19 mouse cellular contexts compared by ENCODE assay signal in genomic region chr3:114053501-114053900, GRCm38 (mm10). TPM values are rescaled to one million over a fixed set of nuclear protein-coding genes. Genes with fewer than 3 reads are reported as not detected.
"Had no signal": no experiment of that assay in that cellular context is flagged by ENCODE, and none has a peak within 500 bp of the region (broad histone marks: within the 10 kb centered on the region; RNA-seq: fewer than 3 reads in every experiment).

No protein-coding gene starts in this region.

- DNase-seq: lung, adult 18-20 months; lung, postnatal 14 days; lung, postnatal 36 days; retina, postnatal 1 day; right cerebral cortex, adult 18-20 months; right cerebral cortex, postnatal 25 days; right cerebral cortex, postnatal 4 days; spleen, adult 18-20 months; thymus, adult 18-20 months; thymus, postnatal 14 days; thymus, postnatal 36 days had no signal

- H3K9ac ChIP-seq: lung, embryonic 15.5 days; midbrain, embryonic 13.5 days; midbrain, embryonic 15.5 days; neural tube, embryonic 12.5 days had no signal

- H3K27ac ChIP-seq: lung, embryonic 15.5 days; macrophage; midbrain, embryonic 13.5 days; midbrain, embryonic 15.5 days; neural tube, embryonic 12.5 days had no signal

- H3K4me1 ChIP-seq: lung, embryonic 15.5 days; megakaryocyte, embryonic 14.5 days; midbrain, embryonic 13.5 days; midbrain, embryonic 15.5 days; neural tube, embryonic 12.5 days had no signal

- ATAC-seq: lung, postnatal 0 days; midbrain, embryonic 13.5 days; midbrain, embryonic 15.5 days had no signal

- H3K4me3 ChIP-seq: lung, embryonic 15.5 days; megakaryocyte, embryonic 14.5 days; midbrain, embryonic 13.5 days; midbrain, embryonic 15.5 days; neural tube, embryonic 12.5 days had no signal

- H3K9me3 ChIP-seq: lung, embryonic 15.5 days; megakaryocyte, embryonic 14.5 days; midbrain, embryonic 13.5 days; midbrain, embryonic 15.5 days; neural tube, embryonic 12.5 days had no signal

- H3K36me3 ChIP-seq: lung, embryonic 15.5 days; midbrain, embryonic 13.5 days; midbrain, embryonic 15.5 days; neural tube, embryonic 12.5 days had no signal

- H3K27me3 ChIP-seq: lung, embryonic 15.5 days; megakaryocyte, embryonic 14.5 days; midbrain, embryonic 13.5 days; midbrain, embryonic 15.5 days; neural tube, embryonic 12.5 days had no signal

- H3K4me2 ChIP-seq: lung, embryonic 15.5 days; midbrain, embryonic 11.5 days; midbrain, embryonic 13.5 days; midbrain, embryonic 15.5 days; neural tube, embryonic 12.5 days had no signal

RNA-seq across cellular contexts. Expression of gene Col11a1, which starts 23.2 kb away (rescaled TPM):
- polyA plus RNA-seq: macrophage had no signal
